Mouse (Mus musculus) layer of hippocampus, adult 9-10 months (tissue): ENCODE data around the gene Fance.
"Not testable (repeated sequence)": the region's sequence is repeated elsewhere in the genome, so short reads cannot be mapped to it uniquely, and the experiment has no call there.

Source experiments
- DNase-seq: peaks from one replicate; pipeline ENCODE4 v3.0.0; 2022; ENCODE audit warnings: low spot score

Fance gene

DNA sequence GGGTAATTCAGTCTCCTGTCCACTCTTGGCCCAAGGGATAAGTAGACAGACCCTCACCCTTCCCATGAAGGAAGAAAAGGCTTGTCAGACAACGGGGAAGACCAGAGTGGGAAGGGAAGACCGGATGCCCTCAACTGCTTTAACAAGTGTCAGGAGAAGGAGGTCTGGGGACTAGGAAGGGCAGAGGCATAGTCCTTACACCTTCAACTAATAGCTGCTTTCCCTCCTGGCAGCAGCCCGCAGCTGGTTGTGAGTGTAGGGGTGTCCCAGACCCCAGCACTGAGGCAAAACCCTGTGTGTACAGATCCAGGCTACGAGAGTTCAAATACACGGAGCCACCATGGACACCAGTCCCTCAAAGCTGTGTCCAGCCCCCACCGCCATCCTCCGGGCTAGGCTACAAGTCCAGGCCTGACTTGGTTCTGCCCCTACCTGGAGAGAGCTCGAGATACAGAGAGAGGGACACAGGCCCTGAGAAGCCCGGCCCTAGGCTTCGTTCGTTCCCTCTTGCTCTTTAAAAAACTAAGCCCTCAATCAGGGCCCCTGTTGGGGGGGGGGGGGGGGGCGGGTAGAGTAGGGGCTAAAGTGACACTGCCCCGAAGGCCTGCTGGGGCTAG, 36.1 kb downstream of the Fance start:
- DNase-seq = no peak

DNA sequence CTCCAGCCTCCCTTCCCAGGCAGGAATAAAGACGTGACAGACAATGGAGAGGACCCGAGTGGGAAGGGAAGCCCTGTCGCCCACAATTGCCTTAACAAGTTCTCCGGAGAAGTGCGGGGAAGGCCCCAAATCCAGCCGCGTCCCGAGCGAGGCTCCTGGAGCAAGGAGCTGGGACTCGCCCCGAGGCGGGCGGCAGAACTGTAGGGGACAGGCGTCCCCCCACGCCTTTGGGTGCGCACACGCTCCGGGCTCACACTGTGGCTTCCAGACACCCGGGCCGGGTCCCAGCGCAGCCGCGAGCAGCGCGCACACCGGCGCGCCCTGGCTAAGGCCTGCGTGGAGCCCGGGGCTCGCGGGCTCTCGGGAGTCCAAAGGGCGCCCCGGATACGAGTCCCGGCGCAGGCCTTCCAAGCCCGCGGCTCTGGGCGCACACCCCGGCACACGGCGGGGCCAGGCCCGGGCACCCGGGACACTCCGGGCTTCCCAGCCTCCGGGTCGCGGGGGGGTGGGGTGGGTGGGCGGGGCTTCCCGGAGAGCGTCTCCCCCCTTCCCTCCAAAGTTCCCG, 36.7 kb downstream of the Fance start:
- no peak for DNase-seq

DNA sequence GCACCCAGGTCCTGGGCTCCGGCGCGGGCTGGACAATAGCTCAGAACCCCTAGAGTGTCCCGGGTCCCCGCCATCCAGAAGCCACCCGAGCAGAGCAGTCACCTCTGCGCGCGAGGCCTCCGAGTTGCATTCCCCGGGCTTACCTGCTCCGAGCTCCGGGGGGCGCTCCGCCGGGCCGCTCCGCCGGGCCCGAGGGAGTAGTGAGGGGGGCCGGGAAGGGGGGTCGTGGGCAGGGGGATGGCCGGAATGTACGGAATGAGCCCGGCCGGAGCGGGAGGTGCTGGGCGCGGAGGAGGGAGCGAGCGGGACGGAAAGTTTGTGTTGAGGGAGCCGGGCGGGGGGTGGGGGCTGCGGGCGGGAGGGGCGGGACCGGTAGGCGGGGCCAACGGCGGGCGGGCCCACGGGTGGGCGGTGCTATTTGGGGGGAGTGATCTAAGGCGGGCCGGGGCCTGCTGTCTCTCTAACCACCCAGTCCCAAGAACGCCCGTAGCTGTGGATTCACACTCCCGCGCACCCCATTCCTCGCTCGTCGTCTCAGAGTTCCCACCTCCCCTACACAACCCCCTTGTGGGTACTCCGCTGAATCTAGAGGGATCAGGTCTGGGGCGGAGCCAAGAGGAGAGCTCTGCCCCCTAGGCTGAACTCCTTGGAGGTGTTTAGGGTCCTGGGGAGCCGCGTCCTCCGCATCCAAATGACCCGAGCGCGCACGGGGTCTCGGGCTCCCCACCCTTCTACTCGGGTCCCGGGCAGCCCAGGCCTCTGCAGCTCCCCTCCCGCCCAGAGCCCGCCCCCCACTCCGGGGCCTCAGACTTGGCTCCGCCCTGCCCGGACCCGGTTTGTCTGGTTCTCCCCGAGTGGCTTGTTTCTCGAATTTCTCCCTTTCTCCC, 37.4 kb downstream of the Fance start, which contains the start of gene Tead3:
Gene Tead3 (minus strand): TSS at position 352 of the 887 bp plus-strand sequence.
- DNase-seq = no peak

DNA sequence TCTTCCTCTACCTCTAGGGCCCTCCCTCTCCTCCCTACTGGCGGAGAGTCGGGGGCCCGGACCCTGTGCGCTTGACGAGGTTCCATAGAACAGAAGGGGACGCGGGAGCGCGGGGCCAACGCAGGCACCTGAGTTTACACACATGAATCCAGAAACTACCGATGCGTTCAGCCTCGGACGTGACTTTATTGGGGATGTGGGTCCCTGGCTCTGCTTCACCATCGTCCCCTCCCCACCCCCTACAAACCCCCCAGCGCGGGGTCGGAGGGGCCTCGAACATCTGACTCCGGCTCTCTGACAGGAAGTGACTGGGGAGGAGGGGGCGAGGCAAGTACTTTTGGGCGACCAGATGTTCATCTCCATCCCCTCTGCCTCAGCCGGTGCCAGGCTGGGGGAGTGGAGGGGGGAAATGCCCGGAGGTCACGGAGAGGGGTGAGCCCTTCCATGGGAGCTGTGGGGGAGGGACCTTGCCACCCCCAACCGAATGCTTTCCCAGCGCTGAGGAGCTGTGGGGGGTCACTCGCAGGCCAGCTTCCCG, 38.1 kb downstream of the Fance start:
- DNase-seq = no peak

DNA sequence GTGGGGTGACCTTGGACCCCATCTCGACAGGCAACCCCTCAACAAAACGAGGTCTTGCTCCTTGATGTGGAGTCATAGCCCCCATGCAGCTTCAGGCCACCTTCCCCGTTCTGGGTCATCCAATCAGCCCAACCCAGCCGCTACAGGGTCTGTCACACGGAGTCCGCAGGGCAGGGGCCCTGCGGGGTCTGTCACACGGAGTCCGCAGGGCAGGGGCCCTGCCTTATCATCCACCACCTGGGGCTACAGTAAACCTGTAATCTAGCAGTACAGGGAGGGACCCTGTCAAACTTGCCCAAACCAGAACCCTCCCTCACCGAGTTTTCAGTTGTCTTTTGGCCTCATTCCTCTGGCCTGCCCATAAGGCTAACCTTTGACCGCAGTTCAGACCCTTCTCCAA, 38.7 kb downstream of the Fance start:
- no peak for DNase-seq

DNA sequence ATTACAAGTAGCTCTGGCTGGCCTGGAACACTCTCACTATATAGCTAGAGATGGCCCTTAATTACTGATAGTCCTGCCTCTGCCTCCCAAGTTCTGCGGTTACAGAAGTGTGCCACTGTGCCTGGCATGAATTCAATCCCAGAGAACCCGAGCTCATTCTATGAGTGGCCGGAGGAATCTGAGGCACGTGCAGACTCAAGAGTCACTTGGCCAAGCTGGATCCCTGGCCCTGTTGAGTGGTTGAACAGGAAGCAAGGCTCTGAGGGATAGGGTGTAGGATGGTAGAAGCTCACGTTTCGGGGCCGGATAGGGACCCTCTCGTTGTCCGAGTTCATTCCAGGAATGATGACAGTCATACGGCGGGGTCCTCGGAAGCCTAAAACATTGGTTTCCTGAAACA, 42.6 kb downstream of the Fance start:
- no peak for DNase-seq

DNA sequence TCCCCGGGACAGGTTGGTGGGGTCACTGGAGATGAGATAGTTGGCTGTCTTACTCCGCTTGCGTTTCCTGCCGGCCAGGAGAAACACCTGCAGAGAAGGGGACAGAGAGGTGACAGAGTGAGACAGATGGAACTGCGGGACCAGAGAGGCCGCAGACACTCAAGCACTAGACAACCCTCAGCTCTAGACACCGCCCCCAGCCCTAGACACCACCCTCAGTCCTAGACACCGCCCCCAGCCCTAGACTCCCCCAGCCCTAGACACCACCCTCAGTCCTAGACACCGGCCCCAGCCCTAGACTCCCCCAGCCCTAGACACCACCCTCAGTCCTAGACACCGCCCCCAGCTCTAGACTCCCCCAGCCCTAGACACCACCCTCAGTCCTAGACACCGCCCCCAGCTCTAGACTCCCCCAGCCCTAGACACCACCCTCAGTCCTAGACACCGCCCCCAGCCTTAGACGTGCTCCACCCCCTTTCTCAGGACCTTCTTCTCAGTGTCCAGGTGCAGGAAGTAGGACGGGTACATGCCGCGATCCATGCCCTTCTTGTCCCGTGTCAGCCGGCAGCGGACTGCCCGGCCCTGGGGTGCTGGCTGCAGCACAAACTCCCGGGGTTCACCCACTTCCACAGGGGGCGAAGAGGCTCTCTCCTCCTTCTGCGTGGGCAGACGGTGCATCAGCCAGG, 45.4 kb downstream of the Fance start:
- DNase-seq = not testable (repeated sequence)

DNA sequence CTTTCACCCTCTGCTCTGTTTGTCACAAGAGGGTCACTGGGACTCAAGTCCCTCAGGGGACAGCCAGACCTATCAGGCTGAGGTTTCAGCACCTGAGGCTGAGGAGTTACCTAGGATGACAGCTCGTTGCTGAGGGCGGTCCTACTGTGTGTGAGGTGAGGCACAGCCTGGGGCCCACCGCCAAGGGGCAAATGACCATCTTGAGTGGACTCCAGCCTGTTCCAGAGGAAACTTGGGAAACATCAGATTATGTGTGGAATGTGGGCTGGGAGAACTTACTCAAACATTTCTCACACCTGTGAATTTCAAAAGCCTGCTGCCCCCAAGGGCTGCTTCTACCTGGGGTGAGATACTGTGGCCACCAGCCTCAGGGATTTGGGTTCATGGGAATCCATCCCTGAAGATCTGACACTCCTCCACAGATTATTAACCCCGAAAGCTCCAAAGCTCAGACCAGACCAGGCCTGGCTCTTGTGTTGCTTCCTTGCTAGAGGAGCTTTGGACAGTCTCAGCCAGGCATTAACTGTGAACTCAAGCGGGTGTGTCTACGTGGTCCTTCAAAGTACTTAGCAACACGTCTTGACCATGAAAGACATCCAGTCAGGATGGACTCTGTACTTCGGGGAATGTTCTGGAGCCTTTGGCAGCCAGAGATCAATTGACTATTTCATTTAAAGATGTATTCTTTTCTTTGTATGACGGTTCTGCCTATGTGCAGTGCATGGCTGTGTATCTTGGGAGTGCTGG, 47.4 kb downstream of the Fance start:
- no peak for DNase-seq

DNA sequence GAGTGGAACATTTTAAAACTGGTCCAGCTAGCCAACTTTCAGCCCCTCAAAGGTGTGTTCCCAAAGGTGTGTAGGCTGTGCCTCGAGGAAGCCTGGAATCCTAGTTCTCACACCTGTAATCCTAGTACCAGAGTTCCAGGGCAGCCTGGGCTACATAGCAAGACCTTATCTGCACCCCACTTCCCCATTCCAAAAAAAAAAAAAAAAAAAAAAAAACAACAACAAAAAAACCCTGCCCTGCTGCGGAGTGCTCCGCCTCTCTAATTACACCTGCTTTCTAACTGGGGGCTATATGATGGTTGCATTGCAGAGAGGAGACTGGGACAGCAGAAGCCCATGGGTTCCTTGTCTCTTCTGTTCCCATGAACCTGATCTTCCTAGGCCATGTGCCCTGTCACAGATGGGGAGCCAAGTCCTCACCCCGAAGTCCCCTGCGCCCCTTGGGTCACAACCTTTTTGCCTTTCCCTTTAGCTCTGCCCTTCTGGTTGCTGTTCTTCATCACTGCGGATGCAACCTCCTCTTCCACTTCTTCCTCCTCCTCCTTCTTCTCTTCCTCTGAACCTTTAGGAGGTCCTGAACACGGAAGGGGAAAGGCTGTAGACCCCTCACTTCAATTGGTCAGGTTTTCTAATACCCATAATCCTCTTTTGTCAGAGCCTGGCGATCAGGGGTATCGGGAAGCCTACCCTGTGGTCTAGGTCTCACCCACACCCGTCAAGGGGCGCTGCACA, 48.8 kb downstream of the Fance start:
- no peak for DNase-seq

DNA sequence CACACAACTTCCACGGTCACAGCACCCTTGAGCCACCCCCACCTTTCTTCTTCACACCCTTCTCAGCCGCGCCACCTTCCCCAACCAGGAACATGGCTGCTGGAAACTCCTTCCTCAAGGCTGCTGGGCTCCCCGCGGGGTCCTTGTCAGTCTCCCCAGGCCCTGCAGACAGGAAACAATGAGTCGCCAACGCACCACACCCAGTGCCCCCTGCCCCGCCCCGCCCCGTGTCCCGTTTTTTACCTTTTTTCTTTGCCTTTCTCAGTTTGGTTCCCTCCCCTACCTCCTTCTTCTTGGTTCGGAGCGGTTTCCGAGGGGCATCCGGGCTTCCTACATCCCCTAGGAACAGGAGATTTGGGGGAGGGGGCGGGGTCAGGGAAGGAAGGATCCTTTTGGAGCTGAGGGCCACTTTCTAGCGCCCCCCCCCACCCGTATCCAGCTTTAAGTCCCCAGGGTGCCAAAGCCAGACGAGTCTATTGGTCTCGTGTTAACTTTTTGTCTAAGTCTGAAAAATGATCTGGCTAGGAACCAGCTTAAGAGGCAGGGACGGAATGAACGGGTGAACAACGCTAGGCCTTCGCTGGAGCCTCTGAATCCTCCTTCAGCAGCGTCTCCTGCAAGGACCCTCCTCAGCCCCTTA, 49.5 kb downstream of the Fance start:
- DNase-seq = no peak

DNA sequence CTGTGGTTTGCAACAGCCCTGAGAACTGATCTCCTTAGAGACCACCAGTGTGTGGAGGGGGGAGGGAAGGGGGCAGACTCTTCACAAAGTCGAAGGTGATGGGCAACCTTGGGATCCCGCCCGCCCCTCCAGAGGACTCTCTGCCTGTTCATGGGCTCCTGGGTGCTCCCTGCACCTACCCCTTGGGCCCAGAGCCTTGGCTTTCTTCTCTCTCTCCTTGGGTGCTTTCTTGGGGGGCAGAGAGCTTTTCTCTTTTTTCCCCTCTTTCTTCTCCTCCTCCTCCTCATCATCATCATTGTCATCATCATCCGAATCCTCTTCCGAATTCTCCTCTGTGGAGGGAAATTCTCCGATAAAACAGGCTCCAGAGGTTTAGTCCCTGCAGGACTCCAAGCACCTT, 50.2 kb downstream of the Fance start:
- no peak for DNase-seq

DNA sequence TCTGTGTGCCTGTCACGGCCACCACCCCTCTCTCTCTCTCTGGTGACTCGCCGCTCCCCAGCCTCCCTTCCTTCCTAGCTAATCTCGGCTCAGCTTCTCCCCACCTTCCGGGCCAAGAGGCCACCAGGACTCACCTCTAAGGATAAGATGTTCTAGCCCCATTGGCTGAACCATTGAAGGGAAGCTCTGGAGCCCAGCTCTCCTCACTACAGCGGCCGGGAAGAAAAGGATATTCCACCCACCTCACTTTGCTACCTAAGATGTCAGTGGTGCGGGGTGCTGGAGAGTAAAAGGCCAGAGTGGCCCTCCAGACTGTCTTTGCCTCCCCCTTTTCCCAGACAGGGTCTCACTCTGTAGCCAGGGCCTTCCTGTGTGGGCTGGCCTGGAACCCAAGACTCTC, 51.8 kb downstream of the Fance start, which contains the start of gene Tulp1:
Gene Tulp1 (minus strand): TSS at position 101 of the 400 bp plus-strand sequence.
- no peak for DNase-seq

DNA sequence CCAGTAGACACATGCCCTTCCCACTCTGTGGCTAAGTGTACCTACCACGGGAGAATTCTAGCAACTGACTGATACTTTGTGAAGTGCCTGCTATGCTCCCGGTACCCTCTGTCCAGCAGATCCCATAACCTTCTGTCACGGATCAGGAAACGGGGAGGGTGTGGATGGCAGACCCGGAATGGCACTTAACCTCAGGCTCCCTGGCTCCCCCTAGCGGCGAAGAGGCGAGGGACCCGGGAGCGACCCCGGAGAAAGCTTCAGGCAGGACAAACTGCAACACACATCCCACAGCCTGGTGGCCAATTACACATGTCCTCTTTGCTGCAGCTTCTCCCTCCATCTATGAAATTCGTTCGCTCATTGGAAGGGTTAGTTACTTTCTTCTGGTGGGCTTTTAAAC, 55.1 kb downstream of the Fance start:
- DNase-seq = peak; percentile 31

DNA sequence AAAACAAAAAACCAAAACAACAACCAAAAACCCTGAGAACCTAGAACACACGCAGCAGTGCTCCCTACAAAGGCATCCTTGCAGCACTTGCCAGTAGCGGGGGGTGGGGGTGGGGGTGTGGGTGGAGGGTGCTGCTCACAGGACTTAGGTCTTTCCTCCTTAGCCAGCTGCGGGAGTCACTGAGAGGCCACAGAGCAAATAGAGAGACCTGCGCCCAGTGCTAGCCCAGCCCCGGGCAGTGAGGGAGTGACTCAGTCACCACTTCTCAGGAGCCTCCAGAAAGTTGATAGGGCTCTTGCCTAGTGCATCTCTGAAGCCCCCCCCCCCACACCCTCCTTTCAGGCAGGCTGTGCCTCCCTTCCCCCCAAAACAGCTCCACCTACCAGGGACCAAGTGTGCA, 55.7 kb downstream of the Fance start:
- DNase-seq = no peak

DNA sequence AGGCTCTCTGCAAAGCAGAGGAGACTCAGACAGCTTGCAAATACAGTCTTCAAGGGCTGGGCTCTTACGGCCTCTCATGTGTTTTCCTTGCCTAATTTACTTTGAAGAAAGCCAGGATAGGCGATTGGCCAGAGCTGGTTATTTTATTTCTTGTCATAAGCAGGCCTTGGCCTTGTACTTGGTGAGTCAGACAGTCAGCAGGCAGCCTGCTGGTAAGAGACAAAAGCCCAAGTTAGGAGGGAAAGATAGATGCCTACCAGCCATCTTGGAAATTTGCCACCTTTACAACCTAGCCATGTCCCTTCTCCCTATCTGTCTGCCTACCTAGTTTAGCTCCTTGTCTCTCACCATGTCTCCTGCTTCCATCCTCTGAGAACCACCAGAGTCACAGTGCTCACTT, 58.0 kb downstream of the Fance start:
- no peak for DNase-seq

DNA sequence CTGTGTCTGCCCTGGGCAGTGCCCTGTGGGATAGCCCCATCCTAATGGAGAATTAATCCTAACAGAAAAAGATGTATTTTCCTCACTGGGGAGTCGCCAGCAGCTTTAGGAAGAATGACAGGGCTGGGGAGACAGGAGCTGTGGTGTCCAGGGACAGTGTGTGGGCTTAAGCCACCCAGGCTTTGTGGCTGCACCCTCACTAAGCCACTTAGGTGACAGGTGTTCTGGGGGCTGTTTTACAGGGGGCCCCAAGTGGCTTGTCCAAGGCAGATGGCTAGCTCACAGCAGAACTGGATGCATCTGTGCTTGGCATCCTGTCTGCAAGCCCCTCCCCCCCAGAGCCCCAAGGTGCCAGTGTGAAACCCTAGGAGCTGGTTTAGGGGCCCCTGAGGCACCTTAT, 58.6 kb downstream of the Fance start:
- no peak for DNase-seq

DNA sequence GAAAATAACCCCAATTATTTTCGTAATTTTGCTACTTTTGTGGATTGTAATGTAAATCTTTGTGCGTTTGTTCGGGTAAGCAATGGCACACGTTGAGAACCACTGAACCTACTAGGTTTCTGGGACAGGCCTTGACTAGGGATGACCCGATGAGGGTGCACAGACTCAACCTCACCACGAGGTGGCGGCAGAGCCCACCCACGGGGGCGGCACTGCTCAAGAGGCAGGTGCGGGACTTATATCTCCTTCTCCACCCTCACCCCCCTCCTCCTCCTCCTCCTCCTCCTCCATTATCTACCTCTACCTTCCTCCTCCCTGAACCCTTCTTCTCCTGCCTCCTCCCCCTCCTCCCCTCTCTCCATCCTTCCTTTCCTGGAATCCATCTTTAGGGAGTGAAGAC, 60.5 kb downstream of the Fance start:
- no peak for DNase-seq

DNA sequence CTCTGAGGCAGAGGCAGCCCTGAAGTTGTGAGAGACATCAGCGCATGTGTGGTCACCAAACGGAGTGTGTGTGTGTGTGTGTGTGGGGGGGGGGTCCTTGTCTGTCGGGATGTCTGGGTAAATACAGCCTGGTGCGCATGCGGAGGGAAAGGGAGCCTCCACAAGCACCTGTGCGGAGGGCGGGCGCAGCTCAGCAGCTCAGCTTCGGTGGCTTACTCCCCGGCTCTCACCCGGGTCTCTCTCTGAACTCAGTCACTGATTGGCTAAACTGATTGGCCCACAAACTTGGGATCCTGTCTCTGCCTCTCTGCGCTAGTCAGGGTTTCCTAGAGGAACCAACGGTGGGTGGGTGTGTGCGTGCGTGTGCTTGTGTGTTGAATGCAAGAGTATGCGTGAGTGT, 61.2 kb downstream of the Fance start:
- no peak for DNase-seq

DNA sequence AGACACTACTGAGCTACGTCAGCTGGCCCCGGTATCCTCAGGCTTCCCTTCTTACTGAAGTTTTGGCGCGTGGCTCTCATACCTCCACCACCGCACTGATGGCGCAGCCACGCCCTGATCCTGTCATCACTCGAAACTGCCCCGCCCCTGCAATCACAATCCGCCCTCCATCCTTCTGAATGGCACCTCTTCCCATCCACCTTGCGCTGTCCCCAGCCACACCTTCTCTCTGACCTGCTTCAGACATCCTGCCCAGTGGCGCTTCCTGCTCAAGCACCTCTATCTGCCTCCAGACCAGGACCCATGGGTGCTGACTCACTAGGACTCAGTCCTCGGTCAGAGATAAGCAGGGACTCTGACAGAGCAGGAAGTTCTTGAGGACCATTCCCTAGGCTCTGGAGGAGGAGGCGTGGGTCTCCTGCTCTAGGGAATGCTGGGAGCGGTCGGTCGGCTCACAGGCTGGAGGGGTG, 62.3 kb downstream of the Fance start:
- no peak for DNase-seq
